Mouse (Mus musculus): ENCODE results near the gene Vmn1r212.
"Not testable (repeated sequence)": the region's sequence is repeated elsewhere in the genome, so short reads cannot be mapped to it uniquely, and the experiment has no call there.

The Vmn1r212 gene

GRCm38 (mm10) chr13:22884105-22884504 is at the start of gene Vmn1r212:
TSS of gene Vmn1r212 (minus strand) at chr13:22884205.
- no peak for DNase-seq

DNA sequence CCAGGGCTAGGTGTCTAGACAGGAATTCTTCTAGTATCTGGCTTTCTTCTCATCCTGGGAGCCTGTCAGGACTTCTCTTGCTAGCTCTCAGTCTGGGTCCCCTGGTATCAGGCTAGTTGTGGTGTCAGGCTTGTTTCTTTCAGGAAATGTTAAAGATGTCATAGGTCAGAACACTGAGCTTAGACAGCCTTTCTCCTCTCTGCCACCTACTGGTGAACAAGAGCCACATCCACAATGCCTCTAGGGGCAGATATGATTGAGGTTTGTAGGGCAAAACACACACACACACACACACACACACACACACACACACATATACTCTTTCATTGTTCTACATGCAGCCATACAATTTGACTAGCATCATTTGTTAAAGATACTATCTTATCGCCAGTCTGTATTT is 4.7 kb downstream of the Vmn1r212 start:
- DNase-seq: no peak

- DNase-seq: no peak
Measured at GRCm38 (mm10) chr13:22857461-22857860, 26.5 kb downstream of the Vmn1r212 start, which contains the start of gene Vmn1r211. TSS of gene Vmn1r211 (minus strand) at chr13:22857561.

DNA sequence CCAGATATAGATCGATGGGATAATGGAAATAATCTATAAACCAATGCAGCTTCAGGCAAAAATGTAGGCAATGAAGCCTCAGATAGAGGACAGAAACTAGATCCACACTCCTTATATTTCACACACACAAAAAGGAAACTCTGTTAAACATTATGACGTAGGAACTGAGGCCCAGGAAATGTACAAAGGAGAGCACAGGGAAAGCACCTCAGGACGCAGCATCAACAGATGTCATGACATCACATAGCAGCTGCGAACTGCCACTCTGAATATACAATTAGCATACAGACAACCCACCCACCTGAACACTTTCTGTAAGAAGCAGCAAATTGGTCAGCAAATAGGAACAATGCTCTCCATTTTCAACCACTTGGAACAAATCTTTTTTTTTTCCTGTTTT is 29.2 kb downstream of the Vmn1r212 start:
- DNase-seq: no peak

GRCm38 (mm10) chr13:22846798-22847197 is 37.2 kb downstream of the Vmn1r212 start:
- no peak for DNase-seq

DNA sequence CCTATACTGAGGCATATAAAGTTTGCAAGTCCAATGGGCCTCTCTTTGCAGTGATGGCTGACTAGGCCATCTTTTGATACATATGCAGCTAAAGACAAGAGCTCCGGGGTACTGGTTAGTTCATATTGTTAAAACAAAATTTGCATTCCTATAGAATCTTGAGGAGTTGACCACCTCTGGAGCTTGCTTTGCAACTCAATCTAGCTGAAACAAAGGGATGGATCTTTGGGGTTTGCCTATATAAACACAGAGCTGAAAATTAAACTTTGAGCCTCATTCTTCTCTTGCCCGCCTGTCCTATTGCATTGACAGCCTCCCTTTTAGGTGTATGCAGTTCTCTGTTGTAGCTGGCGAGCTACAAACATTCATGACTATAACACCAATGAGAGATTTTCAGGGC is 39.7 kb downstream of the Vmn1r212 start:
- DNase-seq: not testable (repeated sequence)

Data from cerebellum, adult 8-10 months (tissue).